Mouse (Mus musculus) stomach, embryonic 15.5 days (tissue): ENCODE data around the gene Rasl11b. TPM values are rescaled to one million over a fixed set of nuclear protein-coding genes. Genes with fewer than 3 reads are reported as not detected.

Experiments used
- ATAC-seq: fragments of 200-750 bp; cut with Nextera tagmentation; 2 replicates; pipeline ENCODE4 v1.8.0; 2017; ENCODE audit warnings: low read depth, moderate number of reproducible peaks, moderate TSS enrichment; ENCODE audit not compliant: insufficient read depth, low FRiP score
- H3K27ac ChIP-seq: fragments of 300-500 bp; sonication (generic); 2 replicates; pipeline ENCODE4 v1.5.1; 2015; ENCODE audit warnings: mild to moderate bottlenecking, inconsistent platforms
- H3K27me3 ChIP-seq: fragments of 300-500 bp; sonication (generic); replicated peaks from 2 replicates; pipeline ENCODE4 v1.6.1; 2015; ENCODE audit warnings: inconsistent platforms
- H3K36me3 ChIP-seq: fragments of 300-500 bp; sonication (generic); 2 replicates; pipeline ENCODE4 v1.6.1; 2015; ENCODE audit warnings: inconsistent platforms
- H3K4me1 ChIP-seq: fragments of 300-500 bp; sonication (generic); 2 replicates; pipeline ENCODE4 v1.6.1; 2015; ENCODE audit warnings: inconsistent platforms
- H3K4me2 ChIP-seq: fragments of 300-500 bp; sonication (generic); 2 replicates; pipeline ENCODE4 v1.6.1; 2015; ENCODE audit warnings: mild to moderate bottlenecking, inconsistent platforms
- H3K4me3 ChIP-seq: fragments of 300-500 bp; sonication (generic); replicated peaks from 2 replicates; pipeline ENCODE4 v1.5.1; 2015; ENCODE audit warnings: inconsistent platforms
- H3K9ac ChIP-seq: fragments of 300-500 bp; sonication (generic); 2 replicates; pipeline ENCODE4 v1.6.1; 2015; ENCODE audit warnings: inconsistent platforms
- H3K9me3 ChIP-seq: fragments of 300-500 bp; sonication (generic); 2 replicates; pipeline ENCODE4 v1.6.1; 2016; ENCODE audit warnings: inconsistent platforms
- WGBS: fragments of 180-500 bp; shearing (Covaris S2); methylation state at CpG from one replicate; pipeline ENCODE4 v1.1.7; 2015; 5-methylcytosine and 5-hydroxymethylcytosine counted together
- polyA plus RNA-seq: library from polyadenylated mRNA; unstranded; fragments of >200 nt; fragmentation: Nextera tagmentation; extraction: Ambion mirVana; gene quantifications from 2 replicates; pipeline ENCODE4 v1.2.1, GENCODE M21; 2015

Gene Rasl11b
- polyA plus RNA-seq, 1 experiment from 2014 or later = 50.3 TPM

- WGBS = 60% methylated on average over 13 of the region's 13 CpGs
- Histone ChIP-seq H3K36me3 (no peaks in the 10 kb centered on the region), H3K27me3 (no peaks in the 10 kb centered on the region), H3K27ac (no peak overlapping the region), H3K9me3 (no peaks in the 10 kb centered on the region), H3K4me1 (peaks cover 5% of the 10 kb centered on the region; the same call in 1 of the 2 replicates), H3K9ac (no peak overlapping the region), H3K4me2 (no peak overlapping the region), H3K4me3 (no peak overlapping the region)
- no peak for ATAC-seq
These were observed 46.0 kb downstream of the Rasl11b start for GRCm38 (mm10) chr5:74240926-74241680.

DNA sequence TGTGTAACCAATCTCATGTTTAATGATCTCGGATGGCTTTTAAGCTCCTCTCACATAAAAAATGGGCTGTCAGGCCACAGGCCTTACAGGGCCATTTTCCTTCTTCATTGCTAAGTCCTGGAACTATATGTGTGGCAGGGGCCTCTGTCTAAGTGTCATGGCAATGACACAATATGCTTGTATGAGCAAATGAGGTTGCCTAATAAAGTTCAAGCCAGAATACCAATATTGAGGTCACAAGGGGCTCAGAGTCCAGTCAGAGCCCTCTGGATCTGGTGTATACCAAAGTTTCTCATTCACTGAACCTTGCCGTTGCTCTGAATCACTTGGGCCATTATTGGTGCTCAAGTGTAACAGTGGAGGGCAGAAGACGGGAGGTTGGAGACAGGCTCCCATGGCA, 47.6 kb downstream of the Rasl11b start:
- ATAC-seq = no peak
- H3K27me3 ChIP-seq = no peaks in the 10 kb centered on the region
- no peaks in the 10 kb centered on the region for H3K9me3 ChIP-seq
- H3K36me3 ChIP-seq = no peaks in the 10 kb centered on the region
- H3K4me1 ChIP-seq = peaks cover 9% of the 10 kb centered on the region
- H3K4me2 ChIP-seq = no peak overlapping the region
- H3K4me3 ChIP-seq = no peak overlapping the region
- H3K9ac ChIP-seq = no peak overlapping the region
- WGBS = 32% methylated on average over 3 of the region's 3 CpGs
- no peak overlapping the region for H3K27ac ChIP-seq

- Histone ChIP-seq H3K4me3 (no peak overlapping the region), H3K9me3 (no peaks in the 10 kb centered on the region), H3K27me3 (no peaks in the 10 kb centered on the region), H3K4me1 (peaks cover 12% of the 10 kb centered on the region), H3K27ac (no peak overlapping the region), H3K36me3 (no peaks in the 10 kb centered on the region), H3K9ac (no peak overlapping the region), H3K4me2 (no peak overlapping the region)
- WGBS = 86% methylated on average over 14 of the region's 14 CpGs
- no peak for ATAC-seq
These were observed 49.4 kb downstream of the Rasl11b start for GRCm38 (mm10) chr5:74244406-74245019.

GRCm38 (mm10) chr5:74245641-74246145, 50.6 kb downstream of the Rasl11b start:
- no peak overlapping the region for H3K9ac ChIP-seq
- ATAC-seq = no peak
- H3K36me3 ChIP-seq = no peaks in the 10 kb centered on the region
- 76% methylated on average over 8 of the region's 8 CpGs for WGBS
- H3K27ac ChIP-seq = no peak overlapping the region
- no peak overlapping the region for H3K4me3 ChIP-seq
- no peak overlapping the region for H3K4me2 ChIP-seq
- no peaks in the 10 kb centered on the region for H3K27me3 ChIP-seq
- H3K4me1 ChIP-seq = peaks cover 21% of the 10 kb centered on the region
- no peaks in the 10 kb centered on the region for H3K9me3 ChIP-seq

- peaks cover 29% of the 10 kb centered on the region for H3K4me1 ChIP-seq
- WGBS = 51% methylated on average over 4 of the region's 4 CpGs
- H3K9me3 ChIP-seq = no peaks in the 10 kb centered on the region
- no peak overlapping the region for H3K27ac ChIP-seq
- no peak overlapping the region for H3K4me2 ChIP-seq
- no peak overlapping the region for H3K4me3 ChIP-seq
- no peak overlapping the region for H3K9ac ChIP-seq
- no peaks in the 10 kb centered on the region for H3K27me3 ChIP-seq
- no peak for ATAC-seq
- no peaks in the 10 kb centered on the region for H3K36me3 ChIP-seq
These were observed 51.4 kb downstream of the Rasl11b start for GRCm38 (mm10) chr5:74246453-74246852.

DNA sequence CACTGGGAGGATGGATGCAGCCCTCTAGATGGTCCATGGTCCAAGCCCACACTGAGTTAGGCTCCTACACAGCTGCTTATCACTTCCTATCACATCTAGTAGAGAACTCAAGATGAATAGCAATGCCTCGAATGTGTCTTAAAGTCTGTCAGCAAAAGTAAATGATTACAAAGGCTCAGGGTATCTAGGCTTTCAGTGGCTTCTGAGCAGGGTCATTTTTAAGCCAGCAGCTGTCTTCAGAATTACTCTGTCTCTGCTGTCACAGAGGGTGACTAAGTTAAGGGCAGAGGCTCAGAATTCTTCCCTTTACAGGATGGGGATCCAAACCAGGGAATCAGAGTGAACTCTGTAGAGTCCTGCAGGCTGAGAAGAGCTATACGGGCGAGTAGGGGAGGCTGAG, 51.9 kb downstream of the Rasl11b start:
- ATAC-seq = no peak
- Histone ChIP-seq H3K27me3 (no peaks in the 10 kb centered on the region), H3K4me3 (no peak overlapping the region), H3K4me2 (no peak overlapping the region), H3K9me3 (no peaks in the 10 kb centered on the region), H3K4me1 (peaks cover 30% of the 10 kb centered on the region), H3K9ac (no peak overlapping the region), H3K36me3 (no peaks in the 10 kb centered on the region), H3K27ac (no peak overlapping the region)
- 59% methylated on average over 3 of the region's 3 CpGs for WGBS

Other genes with a start within 250 kb of the Rasl11b start
- 27.4 and 27.7 TPM in 2 replicates for gene Usp46, start 126.9 kb upstream of the Rasl11b start, polyA plus RNA-seq